In the genomic region with DNA sequence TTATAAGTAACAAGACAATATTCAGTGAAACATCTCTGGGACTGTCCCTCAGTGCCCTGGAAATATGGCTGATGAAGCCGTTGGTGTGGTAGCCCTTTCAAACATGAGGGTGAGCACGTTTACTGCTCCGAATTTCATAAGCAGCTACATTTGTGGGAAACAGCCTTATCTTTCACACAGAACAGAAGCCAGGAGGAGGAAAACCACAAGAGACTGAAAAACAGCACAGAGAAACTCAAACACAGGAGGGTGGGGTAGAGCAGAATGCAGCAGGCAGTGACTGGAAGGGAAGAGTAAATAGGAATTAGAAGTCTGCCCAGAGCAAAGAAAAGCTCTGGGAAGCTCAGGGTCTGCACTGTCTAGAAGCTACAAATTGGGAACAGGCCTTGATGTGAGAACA, we compare ENCODE assay signal across 14 mouse cellular contexts.
A peak's percentile ranks its signal among the peaks of the same experiment; 100 is the strongest.
DNase-seq lines count a peak whose midpoint lies in the region; ATAC-seq and TF ChIP-seq lines count a peak whose summit lies in the region.
"Had no signal": no experiment of that assay in that cellular context is flagged by ENCODE, and none has a peak within 500 bp of the region (broad histone marks: within the 10 kb centered on the region; RNA-seq: fewer than 3 reads in every experiment).

No protein-coding gene starts in this region.

- peak; percentile 8 to 20 for DNase-seq in spleen, postnatal 36 days (ENCODE audit: low spot score in 2 of 2)
- no peak for DNase-seq in spleen, adult 18-20 months
- peak; percentile 64 for DNase-seq in induced T-regulatory cell, adult 2 months (ENCODE audit: low read depth)
- DNase-seq in adrenal gland, postnatal 36 days = no peak
- DNase-seq in heart, adult 2 months = no peak
- no peak for DNase-seq in left cerebral cortex, adult 2 months (ENCODE audit: extremely low spot score in 1 of 2, low spot score in 2 of 2)
- DNase-seq: cerebellum, postnatal 36 days; gastrocnemius, postnatal 36 days; kidney, adult 8-10 months; lung, postnatal 10 days had no signal

- no peak overlapping the region for H3K4me3 ChIP-seq in stomach, embryonic 15.5 days (replicated peaks)
- no peak overlapping the region for H3K4me3 ChIP-seq in heart, adult 2 months
- no peak overlapping the region for H3K4me3 ChIP-seq in left cerebral cortex, adult 2 months
- H3K4me3 ChIP-seq: embryonic facial prominence, embryonic 15.5 days; layer of hippocampus, adult 2 months had no signal

- no peaks in the 10 kb centered on the region for H3K79me2 ChIP-seq in heart, adult 2 months (replicated peaks; ENCODE audit: control insufficient read depth, insufficient read depth, low read length)

- no peak for TF ChIP-seq EP300 in heart, adult 2 months (IDR thresholded peaks at IDR 0.05; ENCODE audit: insufficient read depth, low read depth, low read length)

- intact Hi-C loops in heart, adult 2 months (cut with DNase I) = no loop called here
- intact Hi-C loops in left cerebral cortex, adult 2 months (cut with DNase I) = no loop called here

- WGBS in stomach, embryonic 15.5 days = 62% methylated on average over 3 of the region's 3 CpGs
- WGBS in heart, adult 2 months = 39% methylated on average over 3 of the region's 3 CpGs

- ATAC-seq in stomach, embryonic 15.5 days (ENCODE audit: insufficient read depth, low FRiP score, low read depth) = 0 out of 2 replicates have a peak, but pooled peaks have one; percentile 22
- ATAC-seq: forebrain, embryonic 16.5 days had no signal

- H3K9ac ChIP-seq in stomach, embryonic 15.5 days = no peak overlapping the region
- H3K9ac ChIP-seq in heart, adult 2 months (ENCODE audit: low read depth, low read length) = no peak overlapping the region
- H3K9ac ChIP-seq: embryonic facial prominence, embryonic 15.5 days had no signal

- no peaks in the 10 kb centered on the region for H3K36me3 ChIP-seq in stomach, embryonic 15.5 days
- no peaks in the 10 kb centered on the region for H3K36me3 ChIP-seq in heart, adult 2 months (ENCODE audit: control insufficient read depth, insufficient read depth, low read length)
- H3K36me3 ChIP-seq: embryonic facial prominence, embryonic 15.5 days had no signal

- H3K4me1 ChIP-seq in stomach, embryonic 15.5 days = no peaks in the 10 kb centered on the region
- H3K4me1 ChIP-seq in heart, adult 2 months (ENCODE audit: control insufficient read depth, insufficient read depth, low read length) = no peaks in the 10 kb centered on the region
- H3K4me1 ChIP-seq: embryonic facial prominence, embryonic 15.5 days had no signal

- no peaks in the 10 kb centered on the region for H3K27me3 ChIP-seq in stomach, embryonic 15.5 days (replicated peaks)
- no peaks in the 10 kb centered on the region for H3K27me3 ChIP-seq in heart, adult 2 months (ENCODE audit: control insufficient read depth, insufficient read depth, low read length)
- H3K27me3 ChIP-seq: embryonic facial prominence, embryonic 15.5 days had no signal

- no peak for TF ChIP-seq CTCF in heart, adult 2 months (IDR thresholded peaks at IDR 0.05)
- TF ChIP-seq CTCF in left cerebral cortex, adult 2 months (IDR thresholded peaks at IDR 0.05) = no peak

- H3K27ac ChIP-seq in stomach, embryonic 15.5 days = 0 out of 2 replicates have a peak overlapping the region, but pooled peaks have one; percentile 3
- no peak overlapping the region; the same call in 1 of the 2 replicates for H3K27ac ChIP-seq in heart, adult 2 months
- no peak overlapping the region for H3K27ac ChIP-seq in left cerebral cortex, adult 2 months
- H3K27ac ChIP-seq: embryonic facial prominence, embryonic 15.5 days; layer of hippocampus, adult 2 months had no signal

- H3K9me3 ChIP-seq in stomach, embryonic 15.5 days = no peaks in the 10 kb centered on the region
- H3K9me3 ChIP-seq: embryonic facial prominence, embryonic 15.5 days had no signal

- TF ChIP-seq POLR2A in heart, adult 2 months (IDR thresholded peaks at IDR 0.05; ENCODE audit: insufficient read depth, low read depth, low read length) = no peak

- H3K4me2 ChIP-seq in stomach, embryonic 15.5 days = no peak overlapping the region
- H3K4me2 ChIP-seq: embryonic facial prominence, embryonic 15.5 days had no signal

Comparison
In these comparisons a context has a peak if more than half of its experiments do, and no peak if none do; other contexts are left out.
1. DNase-seq: peak in spleen, postnatal 36 days (2 of 2) and induced T-regulatory cell, adult 2 months (single experiment); none in spleen, adult 18-20 months (0 of 2), adrenal gland, postnatal 36 days (0 of 2), heart, adult 2 months (0 of 2) and left cerebral cortex, adult 2 months (0 of 2).